Mouse (Mus musculus) MEL (cell line): ENCODE data around the gene Tshz2.

Experiments
- CTCF ChIP-seq, 3 experiments: IDR thresholded peaks in 2 of 3; conservative IDR thresholded peaks in 1 of 3; 2 replicates each; pipeline ENCODE4 v1.5.1; 2011 to 2012; ENCODE audit warnings: low read length in 3 of 3, low read depth in 2 of 3, mild to moderate bottlenecking in 2 of 3, improper control_type of control experiment in 1 of 3, inconsistent platforms in 1 of 3, mixed read lengths in 1 of 3, moderate library complexity in 1 of 3; ENCODE audit not compliant: control insufficient read depth in 1 of 3, insufficient read depth in 1 of 3, poor library complexity in 1 of 3, severe bottlenecking in 1 of 3
- ELF1 ChIP-seq: IDR thresholded peaks from 2 replicates; pipeline ENCODE4 v1.6.1; 2014; ENCODE audit warnings: low read depth, mild to moderate bottlenecking, inconsistent platforms, low read length, improper control_type of control experiment, moderate library complexity
- POLR2A ChIP-seq, 2 experiments: IDR thresholded peaks; 2 replicates each; pipeline ENCODE4 v1.6.1; 2011 to 2012; ENCODE audit warnings: low read length in 2 of 2, mild to moderate bottlenecking in 2 of 2, control low read depth in 1 of 2, improper control_type of control experiment in 1 of 2, low read depth in 1 of 2, moderate library complexity in 1 of 2; ENCODE audit not compliant: control insufficient read depth in 1 of 2, insufficient read depth in 1 of 2, poor library complexity in 1 of 2
- USF1 ChIP-seq: IDR thresholded peaks from 2 replicates; pipeline ENCODE4 v1.6.1; 2014; ENCODE audit warnings: low read depth, mild to moderate bottlenecking, inconsistent platforms, low read length, improper control_type of control experiment, moderate library complexity
- ZKSCAN1 ChIP-seq: IDR thresholded peaks from 2 replicates; pipeline ENCODE4 v1.6.1; 2012; ENCODE audit warnings: low read depth, mild to moderate bottlenecking, inconsistent platforms, low read length, improper control_type of control experiment, moderate library complexity

- TF ChIP-seq ELF1: no peak
- TF ChIP-seq CTCF (IDR thresholded peaks at IDR 0.05 in 2 of 3, conservative IDR thresholded peaks at IDR 0.05 in 1 of 3; ENCODE audit: control insufficient read depth in 1 of 3, insufficient read depth in 1 of 3, low read depth in 2 of 3, low read length in 3 of 3, poor library complexity in 1 of 3, severe bottlenecking in 1 of 3): no peak
- TF ChIP-seq USF1: no peak
- TF ChIP-seq POLR2A (IDR thresholded peaks at IDR 0.05; ENCODE audit: control insufficient read depth in 1 of 2, insufficient read depth in 1 of 2, low read depth in 1 of 2, low read length in 2 of 2, poor library complexity in 1 of 2): no peak
- no peak for TF ChIP-seq ZKSCAN1
Measured at GRCm38 (mm10) chr2:169833638-169834037, 200.8 kb downstream of the Tshz2 start.
